Mouse (Mus musculus) neural tube, postnatal 0 days (tissue): ENCODE results near the gene Slc39a2. TPM values are rescaled to one million over a fixed set of nuclear protein-coding genes. Genes with fewer than 3 reads are reported as not detected.

Experiments
- polyA plus RNA-seq: library from polyadenylated mRNA; unstranded; fragments of >200 nt; fragmentation: Nextera tagmentation; extraction: Ambion mirVana; gene quantifications from 2 replicates; pipeline ENCODE4 v1.2.1, GENCODE M21; 2015

Gene Slc39a2
- polyA plus RNA-seq = 0.72 and 1.4 TPM in 2 replicates

GRCm38 (mm10) chr14:51892191-51892939 lies at the start of gene Slc39a2:
Gene Slc39a2 (plus strand): TSS chr14:51892889.

GRCm38 (mm10) chr14:51853399-51853798 lies 39.3 kb upstream of the Slc39a2 start, which contains the start of gene Ear6:
Gene Ear6 (plus strand): TSS chr14:51853699.

GRCm38 (mm10) chr14:51884598-51885331 lies 7.9 kb upstream of the Slc39a2 start, which contains the start of gene Mettl17:
Gene Mettl17 (plus strand): TSS chr14:51884842.

GRCm38 (mm10) chr14:51913960-51914762 lies 21.5 kb downstream of the Slc39a2 start, which contains the start of gene Ndrg2:
Gene Ndrg2 (minus strand): TSS chr14:51914158.

GRCm38 (mm10) chr14:51918125-51918524 lies 25.4 kb downstream of the Slc39a2 start, which contains the start of gene Tppp2:
Gene Tppp2 (plus strand): TSS chr14:51918425.

GRCm38 (mm10) chr14:51922571-51922865 lies 29.8 kb downstream of the Slc39a2 start, which contains the start of gene Rnase13:
Gene Rnase13 (minus strand): TSS chr14:51922773.

Other genes starting within 250 kb of the Slc39a2 start
- not detected in 2 replicates for gene Gm17079, start 197.4 kb upstream of the Slc39a2 start, polyA plus RNA-seq
- not detected in 2 replicates for gene Gm5800, start 175.7 kb upstream of the Slc39a2 start, polyA plus RNA-seq
- gene Ang4, start 119.3 kb upstream of the Slc39a2 start, polyA plus RNA-seq = not detected in 2 replicates
- gene AY358078, start 92.8 kb upstream of the Slc39a2 start, polyA plus RNA-seq = not detected in 2 replicates
- gene Ear6, start 39.2 kb upstream of the Slc39a2 start, polyA plus RNA-seq = not detected in 2 replicates
- 60.3 and 70.4 TPM in 2 replicates for gene Mettl17, start 8.0 kb upstream of the Slc39a2 start, polyA plus RNA-seq
- 674 and 708 TPM in 2 replicates for gene Ndrg2, start 21.3 kb downstream of the Slc39a2 start, polyA plus RNA-seq
- gene Tppp2, start 25.5 kb downstream of the Slc39a2 start, polyA plus RNA-seq = not detected in 2 replicates
- gene Rnase13, start 29.9 kb downstream of the Slc39a2 start, polyA plus RNA-seq = not detected in 2 replicates
- 65.4 and 73.4 TPM in 2 replicates for gene Arhgef40, start 91.8 kb downstream of the Slc39a2 start, polyA plus RNA-seq
- 0.19 and 0.55 TPM in 2 replicates for gene Tmem253, start 122.8 kb downstream of the Slc39a2 start, polyA plus RNA-seq
- 22.6 and 23.4 TPM in 2 replicates for gene Zfp219, start 127.8 kb downstream of the Slc39a2 start, polyA plus RNA-seq
- gene Olfr221, start 149.6 kb downstream of the Slc39a2 start, polyA plus RNA-seq = not detected in 2 replicates
- gene Hnrnpc, start 211.1 kb downstream of the Slc39a2 start, polyA plus RNA-seq = 215 and 230 TPM in 2 replicates
- 36.4 and 40.0 TPM in 2 replicates for gene Rpgrip1, start 217.8 kb downstream of the Slc39a2 start, polyA plus RNA-seq